Mouse (Mus musculus) stomach, embryonic 16.5 days (tissue): Measurements from ENCODE around the gene Por. TPM values are rescaled to one million over a fixed set of nuclear protein-coding genes. Genes with fewer than 3 reads are reported as not detected.

Experiments used
- ATAC-seq: fragments of 200-750 bp; cut with Nextera tagmentation; 2 replicates; pipeline ENCODE4 v1.8.0; 2017; ENCODE audit warnings: moderate number of reproducible peaks, moderate TSS enrichment; ENCODE audit not compliant: insufficient read depth, low FRiP score
- H3K27ac ChIP-seq: fragments of 300-500 bp; sonication (generic); 2 replicates; pipeline ENCODE4 v1.5.1; 2014; ENCODE audit warnings: low read length
- H3K27me3 ChIP-seq: fragments of 300-500 bp; sonication (generic); 2 replicates; pipeline ENCODE4 v1.6.1; 2014; ENCODE audit warnings: low read length, control low read depth, mixed read lengths; ENCODE audit not compliant: control insufficient read depth, insufficient read depth
- H3K36me3 ChIP-seq: fragments of 300-500 bp; sonication (generic); 2 replicates; pipeline ENCODE4 v1.6.1; 2014; ENCODE audit warnings: low read length; ENCODE audit not compliant: control insufficient read depth, insufficient read depth
- H3K4me1 ChIP-seq: fragments of 300-500 bp; sonication (generic); 2 replicates; pipeline ENCODE4 v1.6.1; 2014; ENCODE audit warnings: low read length, control low read depth, mixed read lengths; ENCODE audit not compliant: control insufficient read depth, insufficient read depth
- H3K4me2 ChIP-seq: fragments of 300-500 bp; sonication (generic); 2 replicates; pipeline ENCODE4 v1.6.1; 2014; ENCODE audit warnings: low read depth, low read length, mixed read lengths
- H3K4me3 ChIP-seq: fragments of 300-500 bp; sonication (generic); replicated peaks from 2 replicates; pipeline ENCODE4 v1.5.1; 2014; ENCODE audit warnings: mild to moderate bottlenecking, low read length
- H3K9ac ChIP-seq: fragments of 300-500 bp; sonication (generic); 2 replicates; pipeline ENCODE4 v1.6.1; 2014; ENCODE audit warnings: low read length
- H3K9me3 ChIP-seq: fragments of 300-500 bp; sonication (generic); replicated peaks from 2 replicates; pipeline ENCODE4 v1.6.1; 2016; ENCODE audit warnings: low read length, control low read depth; ENCODE audit not compliant: control insufficient read depth
- WGBS: fragments of 180-500 bp; shearing (Covaris S2); extraction: QIAGEN DNeasy Blood & Tissue Kit; methylation state at CpG from one replicate; pipeline ENCODE4 v1.1.7; 2014; 5-methylcytosine and 5-hydroxymethylcytosine counted together
- microRNA-seq: library from miRNA; unstranded; fragments of <30 nt; microRNA quantifications from one replicate; pipeline ENCODE4, GENCODE M21; 2016
- polyA plus RNA-seq: library from polyadenylated mRNA; unstranded; fragments of >200 nt; fragmentation: Nextera tagmentation; extraction: Ambion mirVana; gene quantifications from 2 replicates; pipeline ENCODE4 v1.2.1, GENCODE M21; 2015

Por gene
- polyA plus RNA-seq, 1 experiment from 2014 or later: 136 TPM

- no peak for ATAC-seq
- Histone ChIP-seq H3K4me1 (peaks cover 19% of the 10 kb centered on the region), H3K36me3 (no peaks in the 10 kb centered on the region), H3K9ac (no peak overlapping the region), H3K4me3 (no peak overlapping the region), H3K27ac (no peak overlapping the region), H3K27me3 (no peaks in the 10 kb centered on the region), H3K4me2 (no peak overlapping the region), H3K9me3 (no peaks in the 10 kb centered on the region)
- WGBS: 81% methylated on average over 4 of the region's 4 CpGs
These were observed 106.7 kb downstream of the Por start for GRCm38 (mm10) chr5:135776546-135776945.

- ATAC-seq: 0 out of 2 replicates have a peak, but pooled peaks have one; percentile 7
- Histone ChIP-seq H3K4me2 (peak within 1 kb of the TSS; percentile 93), H3K4me3 (peak within 1 kb of the TSS; percentile 81), H3K36me3 (no peaks in the 10 kb centered on the region), H3K9ac (peak within 1 kb of the TSS; percentile 93), H3K9me3 (no peaks in the 10 kb centered on the region), H3K27me3 (no peaks in the 10 kb centered on the region), H3K4me1 (peaks cover 19% of the 10 kb centered on the region), H3K27ac (peak within 1 kb of the TSS; percentile 95)
- WGBS: under 1% methylated on average over 43 of the region's 45 CpGs
These were observed 108.1 kb downstream of the Por start, which contains the start of gene Styxl1 for GRCm38 (mm10) chr5:135777796-135778470. Styxl1 (minus strand) TSS chr5:135778385.

DNA sequence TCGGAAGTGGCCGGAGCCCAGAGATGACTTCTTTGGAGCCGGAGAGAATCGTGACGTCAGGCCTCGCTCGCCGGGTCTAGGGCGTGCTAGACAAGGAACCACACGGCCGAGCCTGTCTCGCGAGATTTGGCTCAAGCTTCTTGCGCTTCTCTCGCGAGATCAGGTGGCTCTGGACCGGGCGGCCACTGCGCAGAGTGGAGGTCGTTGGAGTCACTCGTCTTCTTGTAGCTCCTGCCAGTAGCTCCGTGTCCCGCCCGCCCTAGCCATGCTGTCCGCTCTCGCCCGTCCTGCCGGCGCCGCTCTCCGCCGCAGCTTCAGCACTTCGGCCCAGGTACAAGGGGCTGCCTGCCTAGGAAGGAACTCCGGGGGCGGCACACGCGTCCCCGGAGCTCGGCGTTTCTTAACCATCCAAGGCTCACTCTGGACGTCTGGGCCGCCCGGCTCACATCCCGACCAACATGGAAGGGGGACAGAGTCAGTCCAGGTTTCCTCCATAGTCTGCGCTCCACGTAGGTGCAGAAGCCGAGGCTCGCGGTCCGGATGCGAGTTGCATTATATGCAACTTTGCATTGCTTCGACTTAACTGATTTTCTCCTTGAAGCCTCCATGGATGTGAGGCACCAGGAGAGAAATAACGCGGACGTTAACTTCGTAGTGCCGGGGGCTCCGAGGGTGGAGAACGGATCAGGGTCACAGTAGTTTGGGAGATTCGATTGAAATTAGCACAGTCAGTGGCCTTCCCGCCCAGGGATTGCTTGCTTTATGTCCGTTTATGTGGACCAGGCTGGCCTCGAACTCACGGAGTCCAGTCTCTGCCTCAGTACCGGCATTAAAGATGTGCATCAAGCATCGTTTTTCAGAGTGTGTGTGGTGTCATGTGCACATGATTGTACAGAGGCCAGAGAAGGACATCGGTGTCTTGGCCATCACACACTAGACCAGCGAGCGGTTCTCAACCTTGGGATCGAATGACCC is 108.9 kb downstream of the Por start, which contains the start of gene Mdh2:
Gene Mdh2, plus strand, starts transcription at position 10 of the 975 bp plus-strand sequence.
- Histone ChIP-seq H3K36me3 (0 out of 2 replicates have a peak, but pooled peaks cover 4% of the 10 kb centered on the region), H3K4me3 (peak within 1 kb of the TSS; percentile 81), H3K27ac (peak within 1 kb of the TSS; percentile 95), H3K9ac (peak within 1 kb of the TSS; percentile 93), H3K9me3 (no peaks in the 10 kb centered on the region), H3K4me2 (peak within 1 kb of the TSS; percentile 93), H3K4me1 (peaks cover 19% of the 10 kb centered on the region), H3K27me3 (no peaks in the 10 kb centered on the region)
- under 1% methylated on average over 70 of the region's 70 CpGs for WGBS
- ATAC-seq: peak; percentile 98

GRCm38 (mm10) chr5:135780331-135780730 is 110.5 kb downstream of the Por start:
- H3K4me3 ChIP-seq: no peak overlapping the region
- no peak overlapping the region for H3K9ac ChIP-seq
- H3K27me3 ChIP-seq: no peaks in the 10 kb centered on the region
- ATAC-seq: no peak
- no peak overlapping the region for H3K27ac ChIP-seq
- H3K36me3 ChIP-seq: 0 out of 2 replicates have a peak, but pooled peaks cover 7% of the 10 kb centered on the region
- no peaks in the 10 kb centered on the region for H3K9me3 ChIP-seq
- no peak overlapping the region for H3K4me2 ChIP-seq
- WGBS: 78% methylated on average over 8 of the region's 8 CpGs
- peaks cover 19% of the 10 kb centered on the region for H3K4me1 ChIP-seq

DNA sequence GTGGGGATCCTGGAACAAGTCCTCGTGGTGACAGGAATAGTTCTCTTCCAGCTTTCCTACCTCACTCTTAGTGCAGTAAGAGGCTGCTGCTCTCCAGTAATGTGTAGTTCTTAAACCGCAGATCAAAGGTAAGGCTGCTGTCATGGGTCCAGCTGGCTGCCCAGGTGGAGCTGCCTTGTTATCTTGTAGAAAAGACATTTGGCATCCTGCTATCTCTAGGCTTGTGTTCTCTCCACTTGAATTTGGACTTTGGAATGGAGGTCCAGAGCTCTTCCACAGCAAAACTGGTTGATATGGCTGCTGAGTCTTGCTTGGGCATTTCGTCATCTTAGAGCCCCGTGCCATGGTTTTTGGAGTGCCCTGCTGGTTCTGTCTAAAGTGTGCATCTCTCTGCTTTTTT is 113.1 kb downstream of the Por start:
- Histone ChIP-seq H3K27ac (no peak overlapping the region), H3K9ac (no peak overlapping the region), H3K27me3 (no peaks in the 10 kb centered on the region), H3K4me2 (no peak overlapping the region), H3K36me3 (peaks cover 20% of the 10 kb centered on the region), H3K4me3 (no peak overlapping the region), H3K4me1 (peaks cover 14% of the 10 kb centered on the region), H3K9me3 (no peaks in the 10 kb centered on the region)
- WGBS: 87% methylated on average over 4 of the region's 4 CpGs
- ATAC-seq: no peak

Small RNA genes within 50 kb of the gene (microRNA-seq; reads per million reads assigned to microRNA genes)
- not detected for gene Mir7034

Other genes starting within 250 kb of the Por start
- gene Hip1, start 124.9 kb upstream of the Por start, polyA plus RNA-seq: 22.2 and 26.5 TPM in 2 replicates
- gene Ccl26, start 106.5 kb upstream of the Por start, polyA plus RNA-seq: not detected in 2 replicates
- 5.4 and 8.6 TPM in 2 replicates for gene Ccl24, start 97.0 kb upstream of the Por start, polyA plus RNA-seq
- gene Rhbdd2, start 37.4 kb upstream of the Por start, polyA plus RNA-seq: 41.3 and 46.0 TPM in 2 replicates
- gene Tmem120a, start 74.4 kb downstream of the Por start, polyA plus RNA-seq: 44.1 and 46.0 TPM in 2 replicates
- 0.27 TPM in 1 of 2 replicates, not detected in the other for gene Styxl1, start 108.4 kb downstream of the Por start, polyA plus RNA-seq
- gene Mdh2, start 108.4 kb downstream of the Por start, polyA plus RNA-seq: 547 and 553 TPM in 2 replicates
- gene Srrm3, start 136.9 kb downstream of the Por start, polyA plus RNA-seq: 1.2 TPM in 2 replicates
- 649 and 704 TPM in 2 replicates for gene Hspb1, start 217.9 kb downstream of the Por start, polyA plus RNA-seq